Mouse (Mus musculus) heart, embryonic 10.5 days (tissue): ENCODE measurements around the gene Fam114a2. TPM values are rescaled to one million over a fixed set of nuclear protein-coding genes. Genes with fewer than 3 reads are reported as not detected.

Experiments used
- DNase-seq: peaks from one replicate; pipeline ENCODE4 v3.0.0-alpha.2; 2017; ENCODE audit warnings: low spot score
- H3K27ac ChIP-seq: fragments of 300-500 bp; sonication (generic); 2 replicates; pipeline ENCODE4 v1.5.1; 2016; ENCODE audit warnings: mild to moderate bottlenecking
- H3K27me3 ChIP-seq: fragments of 300-500 bp; sonication (generic); 2 replicates; pipeline ENCODE4 v1.6.1; 2016; ENCODE audit warnings: mild to moderate bottlenecking; ENCODE audit not compliant: poor library complexity, insufficient read depth, severe bottlenecking
- H3K36me3 ChIP-seq: fragments of 300-500 bp; sonication (generic); 2 replicates; pipeline ENCODE4 v1.6.1; 2016; ENCODE audit warnings: mild to moderate bottlenecking, moderate library complexity
- H3K4me1 ChIP-seq: fragments of 300-500 bp; sonication (generic); 2 replicates; pipeline ENCODE4 v1.6.1; 2016; ENCODE audit warnings: mild to moderate bottlenecking
- H3K4me3 ChIP-seq: fragments of 300-500 bp; sonication (generic); 2 replicates; pipeline ENCODE4 v1.5.1; 2016; ENCODE audit warnings: mild to moderate bottlenecking, moderate library complexity
- H3K9me3 ChIP-seq: fragments of 300-500 bp; sonication (generic); 2 replicates; pipeline ENCODE4 v1.6.1; 2016; ENCODE audit warnings: mild to moderate bottlenecking, moderate library complexity
- WGBS: fragments of 180-500 bp; shearing (Covaris S2); methylation state at CpG from one replicate; pipeline ENCODE4 v1.1.7; 2016; 5-methylcytosine and 5-hydroxymethylcytosine counted together
- polyA plus RNA-seq: library from polyadenylated mRNA; unstranded; fragments of >200 nt; fragmentation: Nextera tagmentation; extraction: Ambion mirVana; gene quantifications from 2 replicates; pipeline ENCODE4 v1.2.1, GENCODE M21; 2016

Fam114a2 gene
- polyA plus RNA-seq, 1 experiment from 2014 or later = 75.6 TPM

DNA sequence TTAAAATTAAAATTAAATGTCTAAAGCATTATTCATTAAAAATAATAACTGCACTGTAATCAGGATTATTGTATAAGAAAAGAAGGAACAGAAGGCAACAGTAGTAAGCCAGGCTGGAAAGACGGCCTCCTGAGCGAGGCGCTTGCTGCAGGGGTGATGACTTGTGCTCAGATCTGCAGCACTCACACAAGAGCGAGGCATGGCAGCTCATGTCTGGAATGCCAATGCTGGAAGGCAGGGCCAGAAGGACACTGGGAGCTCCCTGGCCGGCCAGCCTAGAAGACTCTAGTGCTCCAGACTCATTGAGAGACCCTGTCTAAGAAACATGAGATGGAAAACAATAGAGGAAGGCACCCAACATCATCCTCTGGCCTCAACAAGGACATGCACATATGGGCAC is 15.3 kb downstream of the Fam114a2 start:
- 59% methylated on average over 5 of the region's 5 CpGs for WGBS
- Histone ChIP-seq H3K36me3 (peaks cover 79% of the 10 kb centered on the region), H3K27me3 (no peaks in the 10 kb centered on the region), H3K4me1 (no peaks in the 10 kb centered on the region), H3K9me3 (no peaks in the 10 kb centered on the region), H3K4me3 (no peak overlapping the region), H3K27ac (no peak overlapping the region)
- DNase-seq = no peak

DNA sequence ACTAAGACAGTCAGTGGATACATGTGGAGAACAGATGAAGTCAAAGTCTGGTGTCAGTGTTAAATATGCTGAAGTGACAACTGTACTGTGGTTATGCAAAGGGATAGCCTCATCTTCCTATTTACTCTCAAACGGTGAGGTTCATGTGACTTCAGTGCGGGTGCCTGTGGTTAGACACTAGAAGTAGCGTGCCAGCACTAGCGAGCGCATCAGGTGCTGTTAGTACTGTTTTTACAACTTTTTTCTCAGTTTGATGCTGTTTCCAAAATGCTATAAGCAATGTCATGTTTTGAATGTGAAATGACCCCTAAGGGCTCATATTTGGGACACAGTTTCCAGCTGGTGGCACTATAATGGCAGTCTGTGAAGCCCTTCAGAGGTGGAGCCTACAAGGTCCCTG is 20.2 kb downstream of the Fam114a2 start:
- H3K36me3 ChIP-seq = peaks cover 84% of the 10 kb centered on the region

DNA sequence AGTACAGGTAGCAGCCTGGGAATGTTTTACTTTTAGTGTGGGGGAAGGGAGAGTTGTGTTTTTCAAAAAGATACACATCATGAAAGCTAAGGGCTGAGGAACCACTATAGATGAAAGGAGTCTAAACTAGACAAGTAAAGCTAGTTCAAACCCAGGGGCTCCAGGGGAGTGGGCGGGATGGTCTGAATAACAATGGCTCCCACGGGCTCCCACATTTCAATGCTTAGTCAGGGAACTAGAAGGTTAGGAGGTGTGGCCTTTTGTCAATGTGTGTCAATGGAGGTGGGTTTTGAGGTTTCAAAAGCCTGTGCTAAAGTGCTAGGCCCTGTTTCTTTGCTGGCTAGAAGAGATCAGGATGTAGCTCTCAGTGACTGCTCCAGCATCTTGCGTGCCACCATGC is 20.7 kb downstream of the Fam114a2 start:
- no peaks in the 10 kb centered on the region for H3K9me3 ChIP-seq
- no peak overlapping the region for H3K27ac ChIP-seq
- H3K36me3 ChIP-seq = peaks cover 87% of the 10 kb centered on the region
- 87% methylated on average over 3 of the region's 3 CpGs for WGBS
- DNase-seq = no peak
- no peaks in the 10 kb centered on the region for H3K4me1 ChIP-seq
- no peak overlapping the region for H3K4me3 ChIP-seq
- no peaks in the 10 kb centered on the region for H3K27me3 ChIP-seq

More for the DNA sequence above, 20.2 kb downstream of the Fam114a2 start:
- Histone ChIP-seq H3K4me3 (no peak overlapping the region), H3K27me3 (no peaks in the 10 kb centered on the region), H3K27ac (no peak overlapping the region), H3K4me1 (no peaks in the 10 kb centered on the region), H3K9me3 (no peaks in the 10 kb centered on the region)
- DNase-seq = no peak
- 95% methylated on average over 5 of the region's 5 CpGs for WGBS

DNA sequence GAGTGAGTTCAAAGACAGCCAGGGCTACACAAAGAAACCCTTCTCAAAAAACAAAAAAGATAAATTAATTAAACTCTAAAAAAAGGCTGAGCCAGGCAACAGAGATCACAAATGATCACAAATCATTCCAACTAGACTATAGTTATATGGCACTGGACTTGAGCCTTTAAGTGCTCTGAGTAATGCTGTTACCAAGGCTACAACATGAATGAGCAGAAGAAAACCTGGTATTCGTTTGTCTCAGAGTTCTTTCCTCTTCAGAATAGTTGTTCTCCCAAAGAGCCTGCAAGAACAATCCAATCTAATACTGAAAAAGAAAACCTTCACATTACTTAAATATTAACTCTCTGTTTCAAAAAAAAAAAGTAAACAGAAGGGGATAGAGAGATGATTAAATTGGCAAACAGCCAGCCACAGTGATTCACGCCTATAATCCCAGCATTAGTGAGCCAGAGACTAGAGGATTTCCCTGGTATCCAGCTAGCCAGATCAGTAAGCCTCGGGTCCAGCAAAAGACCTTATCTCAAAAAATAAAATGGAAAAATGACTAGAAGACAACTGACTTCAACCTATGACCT is 21.9 kb downstream of the Fam114a2 start:
- H3K27ac ChIP-seq = no peak overlapping the region
- no peaks in the 10 kb centered on the region for H3K9me3 ChIP-seq
- DNase-seq = no peak
- H3K27me3 ChIP-seq = no peaks in the 10 kb centered on the region
- H3K36me3 ChIP-seq = peaks cover 95% of the 10 kb centered on the region
- 68% methylated on average over 3 of the region's 3 CpGs for WGBS
- H3K4me3 ChIP-seq = no peak overlapping the region
- no peaks in the 10 kb centered on the region for H3K4me1 ChIP-seq

DNA sequence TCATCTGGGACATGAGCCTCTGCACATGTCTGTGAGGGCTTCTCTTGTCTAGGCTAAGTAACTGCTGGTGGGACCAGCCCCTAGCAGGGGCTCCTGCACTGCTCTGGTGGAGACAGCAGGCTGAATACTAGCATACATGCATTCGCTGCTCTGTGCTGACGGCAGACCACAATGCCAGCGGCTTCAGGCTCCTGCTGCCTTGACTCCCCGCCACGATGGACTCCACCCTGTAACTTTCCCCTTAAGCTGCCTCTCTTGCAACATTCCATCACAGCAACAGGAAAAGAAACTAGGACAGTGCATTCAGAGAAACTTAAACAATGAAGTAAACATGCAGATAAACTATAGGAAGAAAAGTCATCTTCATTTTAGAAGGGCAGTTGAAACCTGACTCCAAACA is 30.0 kb downstream of the Fam114a2 start:
- Histone ChIP-seq H3K4me1 (no peaks in the 10 kb centered on the region), H3K4me3 (no peak overlapping the region), H3K27ac (no peak overlapping the region), H3K9me3 (no peaks in the 10 kb centered on the region), H3K27me3 (no peaks in the 10 kb centered on the region), H3K36me3 (peaks cover 80% of the 10 kb centered on the region)
- DNase-seq = no peak
- WGBS = 64% methylated on average over 5 of the region's 5 CpGs

DNA sequence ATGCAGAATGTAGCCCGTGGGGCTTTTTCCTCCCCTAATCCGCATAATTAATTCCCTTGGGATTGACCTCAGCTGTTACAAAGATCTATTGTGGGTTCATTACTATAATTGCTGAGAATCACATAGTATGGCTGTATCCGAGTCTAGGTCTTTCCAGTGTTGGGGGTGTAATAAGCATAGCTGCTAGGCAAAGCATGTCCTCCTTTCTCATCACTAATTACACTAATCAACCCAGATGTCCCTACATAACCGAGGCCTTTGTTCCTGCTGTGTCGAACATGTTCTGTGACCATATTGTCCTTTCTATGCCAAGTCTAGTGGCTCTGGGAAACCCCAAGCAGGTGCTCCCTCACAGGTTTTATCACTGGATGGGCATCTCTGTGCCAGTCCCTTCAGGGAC is 40.3 kb downstream of the Fam114a2 start:
- 0 out of 2 replicates have a peak, but pooled peaks cover 3% of the 10 kb centered on the region for H3K9me3 ChIP-seq
- no peak for DNase-seq
- H3K4me3 ChIP-seq = no peak overlapping the region
- H3K27me3 ChIP-seq = no peaks in the 10 kb centered on the region
- peaks cover 40% of the 10 kb centered on the region for H3K36me3 ChIP-seq
- H3K4me1 ChIP-seq = peaks cover 3% of the 10 kb centered on the region; the same call in 1 of the 2 replicates
- 91% methylated on average over 5 of the region's 5 CpGs for WGBS
- H3K27ac ChIP-seq = no peak overlapping the region

DNA sequence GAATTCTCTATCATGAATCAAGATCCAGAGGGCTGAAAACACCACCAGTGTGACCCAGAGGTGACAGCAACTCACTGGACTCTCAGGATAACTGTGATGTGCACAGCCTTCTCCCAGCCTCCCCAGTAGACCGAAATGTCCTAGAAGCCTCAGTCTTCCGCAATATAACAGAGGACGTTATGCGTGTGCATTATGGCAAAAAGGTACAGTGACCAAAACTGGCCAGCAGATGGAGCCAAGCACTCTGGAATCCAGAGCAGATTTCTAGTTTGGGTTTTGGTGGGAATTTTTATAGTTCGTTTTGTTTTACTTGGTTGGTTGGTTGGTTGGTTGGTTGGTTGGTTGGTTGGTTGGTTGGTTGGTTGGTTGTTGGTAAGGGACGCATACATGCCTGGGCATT is 43.3 kb downstream of the Fam114a2 start:
- no peak overlapping the region for H3K4me3 ChIP-seq
- H3K4me1 ChIP-seq = no peaks in the 10 kb centered on the region
- 0 out of 2 replicates have a peak, but pooled peaks cover 3% of the 10 kb centered on the region for H3K9me3 ChIP-seq
- WGBS = 48% methylated on average over 6 of the region's 6 CpGs
- DNase-seq = no peak
- no peak overlapping the region for H3K27ac ChIP-seq
- peaks cover 14% of the 10 kb centered on the region for H3K36me3 ChIP-seq
- no peaks in the 10 kb centered on the region for H3K27me3 ChIP-seq

DNA sequence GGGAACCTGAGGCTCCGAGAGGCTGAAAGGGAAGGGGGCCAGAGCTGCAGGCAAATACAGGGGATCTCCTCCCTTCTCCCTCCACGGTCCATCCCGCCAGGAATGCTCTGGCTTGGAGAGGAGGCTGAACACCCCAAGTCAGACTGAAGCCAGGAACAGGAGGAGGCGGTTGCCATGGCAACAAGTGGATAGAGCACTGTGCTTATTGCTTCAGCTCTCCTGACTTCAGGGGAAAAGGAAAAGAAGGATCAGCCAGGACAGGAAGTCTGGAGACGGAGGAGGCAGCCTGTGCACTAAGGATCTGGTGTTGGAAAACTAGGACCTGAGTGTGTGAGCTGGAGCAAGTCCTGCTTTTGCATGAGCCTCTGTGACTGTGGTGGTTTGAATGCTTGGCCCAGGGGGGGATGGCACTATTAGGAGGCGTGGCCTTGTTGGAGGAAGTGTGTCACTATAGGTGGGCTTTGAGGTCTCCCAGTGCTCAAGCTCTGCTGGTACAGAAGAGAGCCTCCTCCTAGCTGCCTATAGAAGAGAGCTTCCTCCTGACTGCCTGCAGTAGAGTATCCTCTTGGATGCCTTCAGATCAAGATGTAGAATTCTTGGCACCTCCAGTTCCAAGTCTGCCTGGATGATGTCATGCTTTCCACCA is 44.0 kb downstream of the Fam114a2 start:
- H3K9me3 ChIP-seq = no peaks in the 10 kb centered on the region
- 70% methylated on average over 6 of the region's 6 CpGs for WGBS

DNA sequence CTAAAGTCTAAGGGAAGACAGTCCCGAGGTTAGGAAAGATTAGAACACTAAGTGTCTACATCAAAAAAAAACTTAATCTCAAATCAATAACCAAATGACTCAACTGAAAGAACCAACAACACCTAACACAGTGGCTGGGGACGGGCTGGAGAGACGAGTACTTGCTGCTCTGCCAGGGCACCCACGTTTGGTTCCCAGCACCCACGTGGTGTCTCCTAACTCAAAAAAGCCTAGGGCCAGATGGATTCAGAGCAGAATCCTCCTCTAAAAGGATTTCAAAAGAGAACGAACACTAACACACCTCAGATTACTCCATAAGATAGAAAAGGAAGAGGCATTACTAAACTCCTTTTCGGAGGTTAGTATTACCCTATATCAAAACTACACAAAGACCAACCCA is 47.4 kb downstream of the Fam114a2 start:
- H3K4me3 ChIP-seq = no peak overlapping the region
- no peaks in the 10 kb centered on the region for H3K27me3 ChIP-seq
- H3K4me1 ChIP-seq = no peaks in the 10 kb centered on the region
- WGBS = 84% methylated on average over 7 of the region's 7 CpGs
- DNase-seq = no peak
- no peaks in the 10 kb centered on the region for H3K9me3 ChIP-seq
- no peak overlapping the region for H3K27ac ChIP-seq
- no peaks in the 10 kb centered on the region for H3K36me3 ChIP-seq

More for the DNA sequence above, 44.0 kb downstream of the Fam114a2 start:
- no peaks in the 10 kb centered on the region for H3K27me3 ChIP-seq
- H3K27ac ChIP-seq = no peak overlapping the region
- H3K36me3 ChIP-seq = peaks cover 8% of the 10 kb centered on the region
- no peak overlapping the region for H3K4me3 ChIP-seq
- DNase-seq = no peak
- H3K4me1 ChIP-seq = no peaks in the 10 kb centered on the region

DNA sequence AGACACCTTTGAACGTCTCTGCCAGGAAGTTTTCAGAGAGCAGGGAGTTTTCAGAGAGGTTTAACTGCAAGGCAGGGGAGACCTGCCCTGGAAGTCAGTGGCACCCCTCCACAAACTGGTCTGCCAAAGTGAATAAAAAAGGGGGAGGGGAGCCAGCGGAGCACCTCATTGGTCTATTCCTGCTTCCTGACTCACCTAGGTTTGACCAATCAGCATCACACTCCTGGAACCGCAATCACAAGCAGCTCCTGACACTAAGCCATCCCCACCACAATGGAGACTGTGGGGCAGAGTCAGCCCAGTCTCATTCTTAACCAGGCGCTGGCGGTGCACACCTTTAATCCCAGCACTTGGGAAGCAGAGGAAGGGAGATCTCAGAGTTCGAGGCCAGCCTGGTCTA is 48.4 kb downstream of the Fam114a2 start:
- Histone ChIP-seq H3K27me3 (no peaks in the 10 kb centered on the region), H3K36me3 (no peaks in the 10 kb centered on the region), H3K4me1 (no peaks in the 10 kb centered on the region), H3K27ac (no peak overlapping the region), H3K9me3 (no peaks in the 10 kb centered on the region), H3K4me3 (no peak overlapping the region)
- WGBS = 46% methylated on average over 6 of the region's 6 CpGs
- DNase-seq = no peak

DNA sequence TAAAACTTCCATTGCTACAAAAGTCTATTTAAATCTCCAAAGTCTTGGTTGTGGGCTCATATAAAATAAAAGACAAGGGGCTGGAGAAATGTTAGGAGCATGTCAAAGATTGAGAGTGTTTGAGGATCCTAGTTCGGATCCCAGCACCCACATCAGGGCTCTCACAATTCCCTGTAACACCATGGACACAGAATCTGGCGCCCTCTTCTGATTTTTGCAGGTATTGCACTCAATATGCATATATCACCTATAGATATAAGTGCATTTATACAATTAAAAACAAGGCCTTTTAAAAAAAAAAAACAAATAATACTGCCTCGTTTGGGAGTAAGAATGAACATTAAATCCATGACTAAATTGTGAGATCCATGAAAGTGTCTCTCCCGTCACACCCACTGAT is 49.7 kb downstream of the Fam114a2 start:
- Histone ChIP-seq H3K27ac (no peak overlapping the region), H3K27me3 (no peaks in the 10 kb centered on the region), H3K36me3 (no peaks in the 10 kb centered on the region), H3K4me1 (no peaks in the 10 kb centered on the region), H3K4me3 (no peak overlapping the region), H3K9me3 (no peaks in the 10 kb centered on the region)
- no peak for DNase-seq
- 72% methylated on average over 4 of the region's 4 CpGs for WGBS

DNA sequence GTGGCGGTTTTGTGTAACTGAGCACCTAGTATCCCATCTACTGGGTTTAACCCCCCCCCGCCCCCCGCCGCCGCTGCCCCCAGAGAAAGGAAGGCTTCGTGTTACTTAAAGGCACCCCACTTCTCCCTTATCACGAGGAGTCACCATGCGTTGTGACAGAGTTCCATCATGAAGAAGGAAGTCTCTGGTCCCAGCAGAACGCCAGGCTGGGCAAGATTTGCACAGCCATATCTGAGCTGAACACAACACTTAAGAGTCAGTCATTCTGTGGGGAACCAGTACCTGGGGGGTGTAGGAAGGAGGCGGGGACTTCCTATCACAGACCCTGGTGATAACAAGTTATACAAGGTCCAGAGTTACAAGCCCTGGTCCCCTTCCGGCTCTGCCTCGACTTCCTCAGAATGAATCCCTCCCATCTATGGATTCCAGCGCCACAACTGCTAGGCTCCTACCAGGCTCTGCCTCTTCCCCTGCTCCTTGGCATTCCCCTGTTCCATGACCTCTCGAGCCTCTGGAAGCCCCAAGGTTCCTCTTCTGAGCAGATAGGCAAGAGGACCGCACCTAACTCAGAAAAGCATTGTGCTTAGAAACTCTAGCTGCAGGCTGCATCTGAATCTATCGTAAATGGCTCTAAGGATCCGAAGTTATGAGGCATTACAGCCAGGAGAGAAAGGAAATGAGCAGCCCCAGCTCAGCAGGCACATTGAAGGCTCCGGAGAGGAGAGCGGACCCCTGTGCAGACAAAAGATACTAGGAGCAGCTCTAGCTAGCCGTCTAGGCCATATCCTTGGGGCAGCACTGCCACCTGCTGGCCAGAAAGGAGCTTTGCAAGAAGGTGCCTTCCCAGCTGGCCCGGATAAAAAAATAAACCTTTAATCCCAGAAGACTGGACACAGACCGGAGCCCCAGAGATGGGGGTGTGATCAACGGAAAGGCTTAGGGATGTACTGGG is 51.0 kb downstream of the Fam114a2 start:
- H3K27ac ChIP-seq = no peak overlapping the region
- 40% methylated on average over 23 of the region's 23 CpGs for WGBS
- H3K36me3 ChIP-seq = no peaks in the 10 kb centered on the region
- H3K4me3 ChIP-seq = no peak overlapping the region
- H3K9me3 ChIP-seq = no peaks in the 10 kb centered on the region
- no peaks in the 10 kb centered on the region for H3K27me3 ChIP-seq
- no peaks in the 10 kb centered on the region for H3K4me1 ChIP-seq
- DNase-seq = peak; percentile 89

DNA sequence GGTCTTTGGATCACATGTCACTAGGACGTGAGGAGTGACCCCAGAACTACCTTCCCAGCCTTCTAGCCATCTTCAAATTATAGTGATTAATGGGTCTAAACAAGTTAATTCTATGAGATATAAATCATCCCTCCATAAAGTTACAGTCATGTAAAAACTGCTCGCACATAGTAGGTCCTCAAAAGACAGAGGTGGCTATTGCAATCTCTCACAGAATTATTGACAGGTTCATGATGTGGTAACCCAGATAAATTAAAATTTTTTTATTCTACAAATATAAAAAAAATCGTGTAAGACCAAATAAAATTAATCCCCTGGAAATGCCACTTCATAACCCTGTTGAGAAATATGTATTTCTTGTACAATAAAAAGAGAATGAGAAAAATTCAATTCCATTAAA is 52.6 kb downstream of the Fam114a2 start:
- no peaks in the 10 kb centered on the region for H3K9me3 ChIP-seq
- H3K4me1 ChIP-seq = no peaks in the 10 kb centered on the region
- H3K27ac ChIP-seq = no peak overlapping the region
- DNase-seq = no peak
- H3K36me3 ChIP-seq = no peaks in the 10 kb centered on the region
- 73% methylated on average over 3 of the region's 3 CpGs for WGBS
- H3K27me3 ChIP-seq = no peaks in the 10 kb centered on the region
- no peak overlapping the region for H3K4me3 ChIP-seq
